Mouse (Mus musculus) ES-E14 (cell line): ENCODE data around the gene Mgat3. TPM values are rescaled to one million over a fixed set of nuclear protein-coding genes. Genes with fewer than 3 reads are reported as not detected.
A peak's percentile ranks its signal among the peaks of the same experiment; 100 is the strongest.

Experiments
- DNase-seq: peaks from one replicate; pipeline ENCODE4 v3.0.0-alpha.2; 2013; ENCODE audit warnings: low read depth, low spot score
- H3K27ac ChIP-seq: 2 replicates; pipeline ENCODE4 v1.5.1; 2012; ENCODE audit warnings: low read depth, mild to moderate bottlenecking, low read length, moderate library complexity, mixed read lengths; ENCODE audit not compliant: poor library complexity, insufficient read depth, severe bottlenecking
- H3K36me3 ChIP-seq: 2 replicates; pipeline ENCODE4 v1.6.1; 2012; ENCODE audit warnings: mild to moderate bottlenecking, low read length, moderate library complexity, mixed read lengths; ENCODE audit not compliant: control insufficient read depth, poor library complexity, insufficient read depth, severe bottlenecking
- H3K4me1 ChIP-seq, 2 experiments: fragments of 150-350 bp in 1 of 2; sonication (generic) in 1 of 2; 2 replicates each; pipeline ENCODE4 v1.6.1; 2012; ENCODE audit warnings: low read length in 2 of 2, mild to moderate bottlenecking in 1 of 2, mixed read lengths in 1 of 2; ENCODE audit not compliant: control insufficient read depth in 2 of 2, insufficient read depth in 2 of 2, poor library complexity in 1 of 2
- H3K4me3 ChIP-seq, 2 experiments: fragments of 150-350 bp in 1 of 2; sonication (generic) in 1 of 2; 2 replicates each; pipeline ENCODE4 v1.5.1; 2012; ENCODE audit warnings: low read length in 2 of 2, low read depth in 1 of 2, mild to moderate bottlenecking in 1 of 2, mixed read lengths in 1 of 2; ENCODE audit not compliant: insufficient read depth in 1 of 2, poor library complexity in 1 of 2, severe bottlenecking in 1 of 2
- H3K9ac ChIP-seq: 2 replicates; pipeline ENCODE4 v1.6.1; 2012; ENCODE audit warnings: low read depth, mild to moderate bottlenecking, low read length, mixed read lengths; ENCODE audit not compliant: poor library complexity, insufficient read depth, severe bottlenecking
- H3K9me3 ChIP-seq: fragments of 150-350 bp; sonication (generic); 2 replicates; pipeline ENCODE4 v1.6.1; 2012; ENCODE audit warnings: low read depth, mild to moderate bottlenecking, low read length; ENCODE audit not compliant: control insufficient read depth, insufficient read depth
- CHD2 ChIP-seq: IDR thresholded peaks from 2 replicates; pipeline ENCODE4 v1.6.1; 2014; ENCODE audit warnings: mild to moderate bottlenecking, low read depth, low read length, inconsistent platforms
- HCFC1 ChIP-seq: IDR thresholded peaks from 2 replicates; pipeline ENCODE4 v1.6.1; 2012; ENCODE audit warnings: low read length, inconsistent platforms, borderline replicate concordance; ENCODE audit not compliant: insufficient read depth
- MAFK ChIP-seq: IDR thresholded peaks from 2 replicates; pipeline ENCODE4 v1.6.1; 2014; ENCODE audit warnings: mild to moderate bottlenecking, low read depth, low read length, inconsistent platforms; ENCODE audit not compliant: insufficient read depth
- ZC3H11A ChIP-seq: IDR thresholded peaks from 2 replicates; pipeline ENCODE4 v1.6.1; 2012; ENCODE audit warnings: low read depth, mild to moderate bottlenecking, inconsistent platforms, low read length, borderline replicate concordance
- ZNF384 ChIP-seq: IDR thresholded peaks from 2 replicates; pipeline ENCODE4 v1.6.1; 2012; ENCODE audit warnings: low read depth, low read length, inconsistent platforms
- in situ Hi-C, 2 experiments: fragments of 600-800 bp; cut with MboI; formaldehyde crosslinking; loops; one replicate each; pipeline ENCODE4 v1.15.1; 2025; ENCODE audit warnings: low sequenced_read_pairs in 2 of 2, inconsistent platforms in 1 of 2; ENCODE audit not compliant: unreplicated experiment in 2 of 2
- total RNA-seq: library from RNA; depleted of rRNA; stranded (reverse); fragments of 300-350 nt; gene quantifications from 2 replicates; pipeline ENCODE4 v1.2.3, GENCODE M21; 2012; rRNA removed

Mgat3 gene
- 7.9 and 8.5 TPM in 2 replicates for total RNA-seq

DNA sequence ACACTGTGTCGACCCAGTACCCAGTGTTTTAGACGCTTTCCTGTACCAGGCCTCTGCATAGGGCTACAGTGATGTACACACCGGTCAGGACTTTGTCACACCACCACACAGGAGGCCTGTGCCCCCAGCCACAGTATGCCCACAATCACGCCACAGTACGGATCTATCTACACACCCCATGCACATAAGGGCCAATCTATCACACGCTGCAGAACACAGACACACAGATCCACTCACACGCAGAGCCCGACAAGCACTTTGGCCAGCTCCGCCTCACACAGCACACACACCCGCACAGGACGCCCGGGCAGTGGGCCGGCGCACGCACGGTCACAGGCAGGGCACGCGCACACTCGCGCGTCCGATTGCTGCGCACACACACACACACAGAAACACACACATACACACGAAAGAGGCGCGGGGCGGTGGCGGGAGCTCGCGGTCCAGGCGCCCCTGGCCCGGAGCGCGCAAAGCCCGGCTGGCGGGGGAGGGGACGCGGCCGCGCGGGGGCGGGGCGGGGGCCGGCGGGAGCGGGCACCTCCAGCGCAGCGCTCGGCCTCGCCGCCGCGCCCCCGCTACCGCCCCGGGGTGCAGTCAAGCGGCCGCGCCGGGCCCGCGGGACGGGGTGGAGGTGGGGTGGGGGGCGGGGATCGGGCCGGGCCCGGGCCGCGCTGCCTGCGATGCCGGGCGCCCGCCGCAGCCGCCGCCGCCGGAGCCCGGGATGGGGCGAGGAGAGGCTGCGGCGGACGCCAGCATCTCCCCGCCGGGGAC is at the start of gene Mgat3:
Gene Mgat3, plus strand, starts transcription at position 721 of the 771 bp plus-strand sequence.
- H3K36me3 ChIP-seq, result no peaks in the 10 kb centered on the region
- in situ Hi-C loops, result no loop called here
- H3K4me1 ChIP-seq, result peaks cover 27 to 31% of the 10 kb centered on the region in 2 experiments
- DNase-seq, result no peak
- TF ChIP-seq HCFC1 (no peak), ZNF384 (no peak), MAFK (no peak), ZC3H11A (no peak), CHD2 (no peak)
- H3K9ac ChIP-seq, result peak within 1 kb of the TSS; percentile 78
- H3K4me3 ChIP-seq, result peak within 1 kb of the TSS; percentile 88 to 93
- no peaks in the 10 kb centered on the region for H3K9me3 ChIP-seq
- no peak within 1 kb of the TSS for H3K27ac ChIP-seq

DNA sequence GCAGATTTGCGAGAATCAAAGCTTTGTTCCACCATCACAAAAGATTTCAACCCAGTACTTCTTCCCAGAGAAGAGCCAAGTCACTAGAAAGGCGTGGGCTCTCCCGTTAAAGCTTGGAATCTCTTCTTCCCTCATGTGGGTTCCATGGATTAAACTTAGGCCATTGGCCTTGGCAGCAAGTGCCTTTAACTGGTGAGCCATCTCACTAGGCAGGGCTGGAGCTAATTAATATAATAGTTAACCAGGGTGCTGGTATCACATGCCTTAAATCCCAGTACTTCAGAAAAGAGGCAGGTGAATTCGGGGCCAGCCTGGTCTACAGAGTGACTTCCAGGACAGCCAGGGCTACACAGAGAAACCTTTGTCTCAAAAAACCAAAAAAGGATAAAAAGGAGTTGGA is 48.9 kb upstream of the Mgat3 start:
- DNase-seq, result no peak
- no peaks in the 10 kb centered on the region for H3K9me3 ChIP-seq
- H3K4me3 ChIP-seq, result no peak overlapping the region
- no peak overlapping the region for H3K9ac ChIP-seq
- H3K27ac ChIP-seq, result no peak overlapping the region
- no peaks in the 10 kb centered on the region for H3K4me1 ChIP-seq
- H3K36me3 ChIP-seq, result no peaks in the 10 kb centered on the region
- TF ChIP-seq HCFC1 (no peak), ZNF384 (no peak), ZC3H11A (no peak), MAFK (no peak), CHD2 (no peak)
- in situ Hi-C loops, result no loop called here

DNA sequence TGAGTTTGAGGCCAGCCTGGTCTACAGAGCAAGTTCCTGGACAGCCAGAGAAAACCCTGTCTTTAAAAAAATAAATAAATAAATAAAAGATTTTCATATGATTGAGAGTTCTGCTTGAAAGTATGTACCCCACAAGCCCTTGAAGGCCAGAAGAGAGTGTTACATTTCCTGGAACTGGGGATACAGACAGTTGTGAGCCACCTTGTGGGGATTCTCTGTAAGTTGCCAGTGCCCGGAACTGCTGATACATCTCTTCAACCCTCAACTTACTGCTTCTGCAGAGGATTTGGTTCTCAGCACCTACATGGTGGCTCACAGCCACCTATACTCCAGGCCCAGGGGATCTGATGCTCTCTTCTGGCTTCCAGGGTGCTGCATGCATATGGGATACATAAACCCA is 46.3 kb upstream of the Mgat3 start:
- Histone ChIP-seq H3K36me3 (no peaks in the 10 kb centered on the region), H3K9me3 (no peaks in the 10 kb centered on the region), H3K4me3 (no peak overlapping the region), H3K9ac (no peak overlapping the region), H3K4me1 (0 out of 4 replicates have a peak, but pooled peaks cover 0 to 3% of the 10 kb centered on the region in 2 experiments), H3K27ac (no peak overlapping the region)
- TF ChIP-seq ZNF384, result no peak
- no peak for TF ChIP-seq MAFK
- no peak for TF ChIP-seq HCFC1
- TF ChIP-seq CHD2, result no peak
- in situ Hi-C loops, result no loop called here
- no peak for DNase-seq

DNA sequence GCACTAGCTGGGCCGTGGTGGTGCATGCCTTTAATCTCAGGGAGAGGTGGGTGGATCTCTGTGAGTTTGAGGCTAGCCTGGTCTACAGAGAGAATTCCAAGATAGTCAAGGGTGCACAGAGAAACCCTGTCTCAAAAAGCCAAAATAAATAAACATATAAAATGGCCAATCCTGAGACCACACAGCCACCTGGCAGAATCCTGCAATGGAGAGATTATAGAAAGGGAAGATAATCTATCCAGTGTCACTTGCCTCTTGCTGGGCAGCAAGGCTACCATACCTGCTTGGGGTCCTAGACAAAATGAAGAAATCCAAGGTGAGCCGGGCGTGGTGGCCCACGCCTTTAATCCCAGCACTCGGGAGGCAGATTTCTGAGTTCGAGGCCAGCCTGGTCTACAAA is 43.5 kb upstream of the Mgat3 start:
- in situ Hi-C loops, result no loop called here
- Histone ChIP-seq H3K27ac (no peak overlapping the region), H3K9ac (no peak overlapping the region), H3K4me1 (peaks cover 1 to 8% of the 10 kb centered on the region in 2 experiments; a peak in 3 of 4 replicates), H3K9me3 (no peaks in the 10 kb centered on the region), H3K36me3 (peaks cover 2% of the 10 kb centered on the region; the same call in 1 of the 2 replicates), H3K4me3 (no peak overlapping the region)
- DNase-seq, result no peak
- TF ChIP-seq CHD2 (no peak), HCFC1 (no peak), MAFK (no peak), ZC3H11A (no peak), ZNF384 (no peak)
